Comparison of ENCODE assay signal across 26 mouse cellular contexts in genomic region chr10:96969825-96970224, GRCm38 (mm10).
DNase-seq lines count a peak whose midpoint lies in the region; ATAC-seq and TF ChIP-seq lines count a peak whose summit lies in the region.
"Had no signal": no experiment of that assay in that cellular context is flagged by ENCODE, and none has a peak within 500 bp of the region (broad histone marks: within the 10 kb centered on the region; RNA-seq: fewer than 3 reads in every experiment).

No protein-coding gene starts in this region.

- no peak overlapping the region for H3K4me3 ChIP-seq in liver, embryonic 11.5 days (ENCODE audit: low read depth, low read length)
- H3K4me3 ChIP-seq in liver, postnatal 0 days (ENCODE audit: low read depth, low read length): no peak overlapping the region
- no peak overlapping the region for H3K4me3 ChIP-seq in liver, embryonic 14.5 days (ENCODE audit: insufficient read depth in 1 of 2, low read depth in 2 of 2, low read length in 2 of 2)
- no peak overlapping the region for H3K4me3 ChIP-seq in liver, embryonic 16.5 days (ENCODE audit: low read depth, low read length)
- H3K4me3 ChIP-seq in midbrain, embryonic 15.5 days: no peak overlapping the region
- H3K4me3 ChIP-seq: embryonic facial prominence, embryonic 10.5 days; embryonic facial prominence, embryonic 12.5 days; forebrain, embryonic 13.5 days; forebrain, embryonic 15.5 days had no signal

- peak; percentile 90 for ATAC-seq in liver, embryonic 11.5 days (replicated peaks; ENCODE audit: low FRiP score)
- no peak for ATAC-seq in liver, postnatal 0 days
- ATAC-seq in liver, embryonic 14.5 days (ENCODE audit: insufficient read depth): peak; percentile 76
- ATAC-seq in liver, embryonic 16.5 days (ENCODE audit: low read depth): peak; percentile 67
- ATAC-seq in midbrain, embryonic 15.5 days (replicated peaks): no peak
- ATAC-seq: activated CD4-positive, CD25-positive, alpha-beta regulatory T cell, adult 4 months; CD4-positive, CD25-positive, alpha-beta regulatory T cell, adult 4 months; forebrain, embryonic 13.5 days; forebrain, embryonic 15.5 days; Patski had no signal

- H3K4me2 ChIP-seq in liver, embryonic 11.5 days: no peak overlapping the region
- H3K4me2 ChIP-seq in liver, postnatal 0 days (ENCODE audit: low read depth, low read length): no peak overlapping the region
- no peak overlapping the region for H3K4me2 ChIP-seq in liver, embryonic 14.5 days (ENCODE audit: low read depth)
- no peak overlapping the region for H3K4me2 ChIP-seq in liver, embryonic 16.5 days (ENCODE audit: low read depth, low read length)
- no peak overlapping the region for H3K4me2 ChIP-seq in midbrain, embryonic 15.5 days
- H3K4me2 ChIP-seq: embryonic facial prominence, embryonic 12.5 days; forebrain, embryonic 13.5 days; forebrain, embryonic 15.5 days had no signal

- no peaks in the 10 kb centered on the region for H3K27me3 ChIP-seq in liver, embryonic 11.5 days (replicated peaks; ENCODE audit: control insufficient read depth, insufficient read depth, low read length)
- no peaks in the 10 kb centered on the region for H3K27me3 ChIP-seq in liver, postnatal 0 days (ENCODE audit: insufficient read depth, low read length)
- no peaks in the 10 kb centered on the region for H3K27me3 ChIP-seq in liver, embryonic 14.5 days (ENCODE audit: control insufficient read depth, insufficient read depth, low read length)
- no peaks in the 10 kb centered on the region for H3K27me3 ChIP-seq in liver, embryonic 16.5 days (ENCODE audit: control insufficient read depth, insufficient read depth, low read depth, low read length)
- H3K27me3 ChIP-seq in midbrain, embryonic 15.5 days (replicated peaks): no peaks in the 10 kb centered on the region
- H3K27me3 ChIP-seq: CH12.LX; embryonic facial prominence, embryonic 12.5 days; forebrain, embryonic 13.5 days; forebrain, embryonic 15.5 days; Patski had no signal

- H3K9me3 ChIP-seq in liver, embryonic 11.5 days (ENCODE audit: control insufficient read depth, low read length): no peaks in the 10 kb centered on the region
- H3K9me3 ChIP-seq in liver, postnatal 0 days (ENCODE audit: low read length): no peaks in the 10 kb centered on the region
- H3K9me3 ChIP-seq in liver, embryonic 14.5 days (ENCODE audit: control insufficient read depth, low read length): no peaks in the 10 kb centered on the region
- no peaks in the 10 kb centered on the region for H3K9me3 ChIP-seq in liver, embryonic 16.5 days (replicated peaks; ENCODE audit: control insufficient read depth, low read length)
- H3K9me3 ChIP-seq in midbrain, embryonic 15.5 days: no peaks in the 10 kb centered on the region
- H3K9me3 ChIP-seq: embryonic facial prominence, embryonic 10.5 days; embryonic facial prominence, embryonic 12.5 days; forebrain, embryonic 13.5 days; forebrain, embryonic 15.5 days had no signal

- no peak overlapping the region for H3K9ac ChIP-seq in liver, embryonic 11.5 days (ENCODE audit: low read depth, low read length)
- H3K9ac ChIP-seq in liver, postnatal 0 days (replicated peaks): no peak overlapping the region
- no peak overlapping the region for H3K9ac ChIP-seq in liver, embryonic 14.5 days (replicated peaks)
- H3K9ac ChIP-seq in liver, embryonic 16.5 days (ENCODE audit: low read depth, low read length): no peak overlapping the region
- no peak overlapping the region for H3K9ac ChIP-seq in midbrain, embryonic 15.5 days
- H3K9ac ChIP-seq: embryonic facial prominence, embryonic 12.5 days; forebrain, embryonic 13.5 days; forebrain, embryonic 15.5 days had no signal

- H3K27ac ChIP-seq in liver, embryonic 11.5 days (ENCODE audit: low read depth, low read length): no peak overlapping the region
- H3K27ac ChIP-seq in liver, postnatal 0 days (ENCODE audit: low read depth): no peak overlapping the region
- no peak overlapping the region for H3K27ac ChIP-seq in liver, embryonic 14.5 days
- no peak overlapping the region for H3K27ac ChIP-seq in liver, embryonic 16.5 days (ENCODE audit: low read length)
- no peak overlapping the region for H3K27ac ChIP-seq in midbrain, embryonic 15.5 days
- H3K27ac ChIP-seq: embryonic facial prominence, embryonic 10.5 days; embryonic facial prominence, embryonic 12.5 days; forebrain, embryonic 13.5 days; forebrain, embryonic 15.5 days had no signal

- WGBS in liver, embryonic 11.5 days: 59% methylated on average over 1 of the region's 1 CpGs
- 71% methylated on average over 1 of the region's 1 CpGs for WGBS in liver, postnatal 0 days (ENCODE audit: insufficient replicate concordance)
- 27% methylated on average over 1 of the region's 1 CpGs for WGBS in liver, embryonic 14.5 days (ENCODE audit: insufficient replicate concordance)
- WGBS in liver, embryonic 16.5 days (ENCODE audit: insufficient replicate concordance): 23% methylated on average over 1 of the region's 1 CpGs
- WGBS in midbrain, embryonic 15.5 days: 87% methylated on average over 1 of the region's 1 CpGs

- no peak for DNase-seq in liver, embryonic 11.5 days (ENCODE audit: low spot score)
- no peak for DNase-seq in liver, postnatal 0 days
- DNase-seq in c-Kit-positive CD71-positive TER-119-positive erythroid progenitor cells, embryonic 14.5 days (ENCODE audit: low spot score): peak; percentile 10
- DNase-seq in liver, embryonic 14.5 days (ENCODE audit: low read depth in 3 of 3, low spot score in 3 of 3): peak in 1 of 3 experiments; percentile 9
- no peak for DNase-seq in heart, adult 9 months (ENCODE audit: low spot score in 2 of 2)
- DNase-seq in cerebellum, adult 8-10 months: no peak
- DNase-seq: adrenal gland, adult 8-10 months; adrenal gland, postnatal 14 days; adrenal gland, postnatal 36 days; B cell, adult 2 months; cerebellum, adult 11 months; cerebellum, adult 18-20 months; cerebellum, adult 9-10 months; cerebellum, postnatal 10 days; cerebellum, postnatal 25 days had no signal

- no peak for TF ChIP-seq EP300 in liver, postnatal 0 days (IDR thresholded peaks at IDR 0.05; ENCODE audit: low read depth)
- TF ChIP-seq EP300 in liver, embryonic 14.5 days (IDR thresholded peaks at IDR 0.05; ENCODE audit: low read depth): no peak; the same call in 1 of the 2 replicates

- no peaks in the 10 kb centered on the region for H3K4me1 ChIP-seq in liver, embryonic 11.5 days (replicated peaks; ENCODE audit: control insufficient read depth, insufficient read depth, low read length)
- no peaks in the 10 kb centered on the region for H3K4me1 ChIP-seq in liver, postnatal 0 days (ENCODE audit: insufficient read depth)
- H3K4me1 ChIP-seq in liver, embryonic 14.5 days (replicated peaks; ENCODE audit: control insufficient read depth in 2 of 2, insufficient read depth in 2 of 2, low read length in 1 of 2): peaks cover 0 to 6% of the 10 kb centered on the region in 2 experiments; a peak in 2 of 4 replicates
- no peaks in the 10 kb centered on the region for H3K4me1 ChIP-seq in liver, embryonic 16.5 days (ENCODE audit: control insufficient read depth, low read depth, low read length)
- no peaks in the 10 kb centered on the region for H3K4me1 ChIP-seq in midbrain, embryonic 15.5 days
- H3K4me1 ChIP-seq: embryonic facial prominence, embryonic 10.5 days; embryonic facial prominence, embryonic 12.5 days; forebrain, embryonic 13.5 days; forebrain, embryonic 15.5 days had no signal

- no peak for TF ChIP-seq CTCF in liver, postnatal 0 days (IDR thresholded peaks at IDR 0.05; ENCODE audit: low read depth)
- TF ChIP-seq CTCF in liver, embryonic 14.5 days (IDR thresholded peaks at IDR 0.05; ENCODE audit: low read depth): no peak

- no peaks in the 10 kb centered on the region for H3K36me3 ChIP-seq in liver, embryonic 11.5 days (ENCODE audit: control insufficient read depth, insufficient read depth, low read length)
- no peaks in the 10 kb centered on the region for H3K36me3 ChIP-seq in liver, postnatal 0 days (replicated peaks; ENCODE audit: insufficient read depth, low read length)
- no peaks in the 10 kb centered on the region for H3K36me3 ChIP-seq in liver, embryonic 14.5 days (replicated peaks; ENCODE audit: control insufficient read depth, insufficient read depth, low read depth)
- H3K36me3 ChIP-seq in liver, embryonic 16.5 days (ENCODE audit: control insufficient read depth, insufficient read depth): no peaks in the 10 kb centered on the region
- H3K36me3 ChIP-seq in midbrain, embryonic 15.5 days (replicated peaks): no peaks in the 10 kb centered on the region
- H3K36me3 ChIP-seq: embryonic facial prominence, embryonic 10.5 days; embryonic facial prominence, embryonic 12.5 days; forebrain, embryonic 15.5 days; G1E had no signal

Comparison
In these comparisons a context has a peak if more than half of its experiments do, and no peak if none do; other contexts are left out.
1. ATAC-seq: peak in liver, embryonic 11.5 days (single experiment), liver, embryonic 14.5 days (single experiment) and liver, embryonic 16.5 days (single experiment); none in liver, postnatal 0 days (single experiment) and midbrain, embryonic 15.5 days (single experiment).